Mouse (Mus musculus) bone marrow macrophage, adult 2 months (primary cell): ENCODE data around the gene Dtx1. TPM values are rescaled to one million over a fixed set of nuclear protein-coding genes. Genes with fewer than 3 reads are reported as not detected.
A peak's percentile ranks its signal among the peaks of the same experiment; 100 is the strongest.

ENCODE experiments used
- H3K27ac ChIP-seq: 2 replicates; pipeline ENCODE4 v1.5.1; 2012; ENCODE audit warnings: low read depth, low read length; ENCODE audit not compliant: insufficient read depth
- H3K4me1 ChIP-seq: 2 replicates; pipeline ENCODE4 v1.6.1; 2012; ENCODE audit warnings: low read length; ENCODE audit not compliant: control insufficient read depth, insufficient read depth
- H3K4me3 ChIP-seq: 2 replicates; pipeline ENCODE4 v1.5.1; 2012; ENCODE audit warnings: mild to moderate bottlenecking, low read length, moderate library complexity; ENCODE audit not compliant: insufficient read depth
- CTCF ChIP-seq: IDR thresholded peaks from 2 replicates; pipeline ENCODE4 v1.5.1; 2012; ENCODE audit warnings: low read depth, mild to moderate bottlenecking, low read length, moderate library complexity
- POLR2A ChIP-seq: IDR thresholded peaks from 2 replicates; pipeline ENCODE4 v1.6.1; 2012; ENCODE audit warnings: mild to moderate bottlenecking, low read depth, low read length, borderline replicate concordance
- polyA plus RNA-seq: library from polyadenylated mRNA; stranded (reverse); fragments of >200 nt; gene quantifications from 2 replicates; pipeline ENCODE4 v1.2.4, GENCODE M21; 2012; ENCODE audit not compliant: missing spikeins, insufficient read depth, insufficient read length

The Dtx1 gene
- polyA plus RNA-seq, 1 experiment = not detected

GRCm38 (mm10) chr5:120647814-120648491 lies 63.8 kb downstream of the Dtx1 start:
- TF ChIP-seq POLR2A (no peak), CTCF (no peak)

GRCm38 (mm10) chr5:120647361-120647760 lies 64.4 kb downstream of the Dtx1 start:
- H3K4me1 ChIP-seq = peaks cover 21% of the 10 kb centered on the region
- TF ChIP-seq CTCF = no peak
- no peak for TF ChIP-seq POLR2A
- H3K27ac ChIP-seq = no peak overlapping the region
- H3K4me3 ChIP-seq = no peak overlapping the region

More at GRCm38 (mm10) chr5:120647814-120648491, 63.8 kb downstream of the Dtx1 start:
- Histone ChIP-seq H3K4me3 (peak overlapping the region; percentile 41), H3K4me1 (peaks cover 21% of the 10 kb centered on the region), H3K27ac (peak overlapping the region; percentile 30; the same call in 1 of the 2 replicates)

DNA sequence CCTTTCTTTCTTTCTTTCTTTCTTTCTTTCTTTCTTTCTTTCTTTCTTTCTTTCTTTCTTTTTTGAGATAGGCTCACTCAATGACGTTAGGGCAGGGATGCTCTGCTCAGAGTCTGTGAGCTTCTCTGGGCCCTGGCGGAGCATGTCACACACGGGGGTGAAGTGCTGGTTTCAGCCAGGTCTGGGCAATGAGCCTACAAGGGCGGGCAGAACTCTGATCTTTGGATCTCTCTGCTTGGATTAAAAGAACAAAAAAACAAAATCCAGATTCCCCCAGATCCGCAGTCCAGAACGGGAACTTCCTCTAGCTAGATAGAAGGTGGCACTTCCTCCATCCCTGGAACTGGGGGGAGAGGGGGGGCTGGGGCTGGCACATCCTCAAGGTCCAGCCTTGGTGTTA lies 65.9 kb downstream of the Dtx1 start:
- TF ChIP-seq CTCF (no peak), POLR2A (no peak)
- no peak overlapping the region for H3K4me3 ChIP-seq
- no peak overlapping the region for H3K27ac ChIP-seq
- H3K4me1 ChIP-seq = peaks cover 21% of the 10 kb centered on the region

GRCm38 (mm10) chr5:120644227-120644626 lies 67.5 kb downstream of the Dtx1 start:
- peaks cover 21% of the 10 kb centered on the region for H3K4me1 ChIP-seq
- no peak overlapping the region for H3K27ac ChIP-seq
- no peak overlapping the region for H3K4me3 ChIP-seq
- TF ChIP-seq CTCF (no peak), POLR2A (no peak)

GRCm38 (mm10) chr5:120643365-120644085 lies 68.2 kb downstream of the Dtx1 start:
- Histone ChIP-seq H3K27ac (peak overlapping the region; percentile 10; the same call in 1 of the 2 replicates), H3K4me3 (no peak overlapping the region), H3K4me1 (peaks cover 21% of the 10 kb centered on the region)
- no peak for TF ChIP-seq POLR2A
- TF ChIP-seq CTCF = 0 out of 2 replicates have a peak, but pooled peaks have one; percentile 1

- Histone ChIP-seq H3K4me1 (peaks cover 11% of the 10 kb centered on the region), H3K4me3 (no peak overlapping the region)
These were observed 71.6 kb downstream of the Dtx1 start for GRCm38 (mm10) chr5:120640094-120640493.

DNA sequence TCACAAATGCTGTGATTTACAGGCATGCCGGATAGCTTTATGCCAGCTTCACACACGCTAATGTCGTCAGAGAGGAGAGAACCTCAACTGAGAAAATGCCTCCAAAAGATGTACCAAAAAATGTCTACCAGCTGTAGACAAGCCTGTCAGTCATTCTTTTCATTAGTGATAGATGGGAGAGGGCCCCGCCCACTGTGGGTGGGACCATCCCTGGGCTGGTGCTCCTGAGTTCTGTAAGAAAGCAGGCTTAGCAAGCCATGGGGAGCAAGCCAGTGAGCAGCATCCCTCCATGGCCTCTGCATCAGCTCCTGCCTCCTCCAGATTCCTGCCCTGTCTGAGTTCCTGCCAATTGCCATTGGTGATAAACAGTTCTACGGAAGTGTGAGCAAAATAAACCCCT lies 76.1 kb downstream of the Dtx1 start:
- Histone ChIP-seq H3K4me3 (no peak overlapping the region), H3K4me1 (no peaks in the 10 kb centered on the region), H3K27ac (no peak overlapping the region)
- TF ChIP-seq POLR2A (no peak), CTCF (no peak)

More at GRCm38 (mm10) chr5:120640094-120640493, 71.6 kb downstream of the Dtx1 start:
- no peak overlapping the region for H3K27ac ChIP-seq
- TF ChIP-seq POLR2A (no peak), CTCF (no peak)

- no peak for TF ChIP-seq CTCF
- no peak for TF ChIP-seq POLR2A
These were observed 76.9 kb downstream of the Dtx1 start for GRCm38 (mm10) chr5:120634860-120635259.

GRCm38 (mm10) chr5:120634131-120634530 lies 77.6 kb downstream of the Dtx1 start, which contains the start of gene Cfap73:
TSS of gene Cfap73 (minus strand) at chr5:120634235.
- H3K4me1 ChIP-seq = no peaks in the 10 kb centered on the region
- H3K27ac ChIP-seq = no peak within 1 kb of the TSS
- TF ChIP-seq POLR2A (no peak), CTCF (no peak)
- H3K4me3 ChIP-seq = no peak within 1 kb of the TSS

More at GRCm38 (mm10) chr5:120634860-120635259, 76.9 kb downstream of the Dtx1 start:
- Histone ChIP-seq H3K4me3 (no peak overlapping the region), H3K4me1 (no peaks in the 10 kb centered on the region), H3K27ac (no peak overlapping the region)

DNA sequence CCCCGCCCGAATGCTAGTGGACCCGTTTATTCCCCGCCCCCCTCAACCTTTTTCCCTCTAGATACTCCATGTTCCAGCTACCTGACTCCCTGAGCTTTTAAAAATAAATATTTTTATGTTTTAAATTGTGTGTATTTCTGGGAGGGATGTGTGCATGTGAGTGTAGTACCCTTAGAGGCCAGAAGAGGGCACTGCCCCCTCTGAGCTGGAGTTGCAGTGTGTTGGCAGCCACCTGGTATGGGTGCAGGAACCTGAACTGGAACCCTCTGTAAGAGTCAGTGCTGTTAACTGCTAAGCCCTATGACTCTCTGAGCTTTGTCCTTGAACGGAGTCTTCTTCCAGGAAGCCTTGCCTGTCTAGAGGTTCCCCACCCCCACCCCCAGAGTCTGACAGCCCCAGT lies 79.8 kb downstream of the Dtx1 start:
- no peak overlapping the region for H3K4me3 ChIP-seq
- H3K27ac ChIP-seq = no peak overlapping the region
- TF ChIP-seq CTCF (no peak), POLR2A (no peak)
- H3K4me1 ChIP-seq = no peaks in the 10 kb centered on the region
